Mouse (Mus musculus): Measurements from ENCODE around the gene Mei1.

DNA sequence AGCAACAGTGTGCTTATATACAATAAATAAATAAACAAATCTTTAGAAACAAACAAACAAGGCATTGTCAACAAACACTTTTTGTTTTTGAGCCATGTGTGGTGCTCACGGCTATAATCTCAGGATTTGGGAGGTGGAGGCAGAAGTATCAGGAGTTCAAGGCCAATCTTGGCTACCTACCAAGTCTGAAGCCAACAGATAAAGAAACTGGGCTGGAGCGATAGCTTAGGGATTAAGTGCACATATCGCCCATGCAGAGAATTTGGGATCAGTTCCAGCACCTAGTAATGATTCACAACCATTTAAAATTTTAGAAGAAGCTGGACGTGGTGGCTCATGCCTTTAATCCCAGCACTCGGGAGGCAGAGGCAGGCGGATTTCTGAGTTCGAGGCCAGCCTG, 3.7 kb downstream of the Mei1 start:
- no peak for TF ChIP-seq CTCF (IDR thresholded peaks at IDR 0.05; ENCODE audit: low read depth)
- TF ChIP-seq EP300 (IDR thresholded peaks at IDR 0.05; ENCODE audit: low read depth): no peak
